Mouse (Mus musculus) CD4-positive, CD25-positive, alpha-beta regulatory T cell, adult 4 months (primary cell): ENCODE measurements around the gene Kat7. TPM values are rescaled to one million over a fixed set of nuclear protein-coding genes. Genes with fewer than 3 reads are reported as not detected.

Source experiments
- ATAC-seq: one replicate; pipeline ENCODE4 v1.8.0; 2017
- polyA plus RNA-seq, 2 experiments: library from polyadenylated mRNA; unstranded; fragments of 100-300 nt; shearing (Covaris generic); gene quantifications; one replicate each; pipeline ENCODE4 v1.2.1; 2017

Kat7 gene
- polyA plus RNA-seq, 2 experiments from 2014 or later, result 44.9 to 65.7 TPM

- ATAC-seq, result no peak
Measured at GRCm38 (mm10) chr11:95276056-95276455, 34.0 kb downstream of the Kat7 start.

GRCm38 (mm10) chr11:95274613-95275012 is 35.4 kb downstream of the Kat7 start:
- ATAC-seq, result no peak

- ATAC-seq, result no peak
Measured at GRCm38 (mm10) chr11:95273661-95274060, 36.4 kb downstream of the Kat7 start.

- ATAC-seq, result no peak
Measured at GRCm38 (mm10) chr11:95266540-95267245, 43.4 kb downstream of the Kat7 start.

GRCm38 (mm10) chr11:95264455-95265013 is 45.5 kb downstream of the Kat7 start:
- ATAC-seq, result no peak

GRCm38 (mm10) chr11:95263816-95264454 is 46.1 kb downstream of the Kat7 start:
- no peak for ATAC-seq

- peak; percentile 27 for ATAC-seq
Measured at GRCm38 (mm10) chr11:95261178-95261751, 48.8 kb downstream of the Kat7 start, which contains the start of gene Tac4. Gene Tac4 (plus strand): TSS chr11:95261529.

- ATAC-seq, result peak; percentile 86
Measured at GRCm38 (mm10) chr11:95259088-95259849, 50.8 kb downstream of the Kat7 start.

- peak; percentile 19 for ATAC-seq
Measured at GRCm38 (mm10) chr11:95258490-95258889, 51.6 kb downstream of the Kat7 start.

GRCm38 (mm10) chr11:95257930-95258329 is 52.1 kb downstream of the Kat7 start:
- no peak for ATAC-seq

GRCm38 (mm10) chr11:95255747-95256146 is 54.3 kb downstream of the Kat7 start:
- ATAC-seq, result no peak

- ATAC-seq, result no peak
Measured at GRCm38 (mm10) chr11:95254165-95254564, 55.9 kb downstream of the Kat7 start.

GRCm38 (mm10) chr11:95252104-95252503 is 57.9 kb downstream of the Kat7 start:
- no peak for ATAC-seq

GRCm38 (mm10) chr11:95251295-95251694 is 58.8 kb downstream of the Kat7 start:
- ATAC-seq, result peak; percentile 53

GRCm38 (mm10) chr11:95250110-95250509 is 59.9 kb downstream of the Kat7 start:
- ATAC-seq, result no peak

GRCm38 (mm10) chr11:95247065-95247464 is 63.0 kb downstream of the Kat7 start:
- ATAC-seq, result no peak

GRCm38 (mm10) chr11:95245456-95245855 is 64.6 kb downstream of the Kat7 start:
- ATAC-seq, result no peak

GRCm38 (mm10) chr11:95242653-95243052 is 67.4 kb downstream of the Kat7 start:
- no peak for ATAC-seq

- ATAC-seq, result no peak
Measured at GRCm38 (mm10) chr11:95238477-95238876, 71.6 kb downstream of the Kat7 start.

GRCm38 (mm10) chr11:95232329-95232696 is 77.7 kb downstream of the Kat7 start:
- no peak for ATAC-seq

GRCm38 (mm10) chr11:95231688-95232328 is 78.2 kb downstream of the Kat7 start:
- peak; percentile 34 for ATAC-seq

- no peak for ATAC-seq
Measured at GRCm38 (mm10) chr11:95227467-95227866, 82.6 kb downstream of the Kat7 start.
